Mouse (Mus musculus): Measurements from ENCODE around the gene Cebpa. TPM values are rescaled to one million over a fixed set of nuclear protein-coding genes. Genes with fewer than 3 reads are reported as not detected.

Cebpa gene
- polyA plus RNA-seq, 1 experiment: 7.7 TPM

GRCm38 (mm10) chr7:35122401-35123320 is 3.6 kb downstream of the Cebpa start:
- H3K27me3 ChIP-seq (ENCODE audit: control insufficient read depth, insufficient read depth, insufficient read length): no peaks in the 10 kb centered on the region
- no peak overlapping the region for H3K4me2 ChIP-seq (ENCODE audit: low read depth)
- no peak overlapping the region for H3K4me3 ChIP-seq

GRCm38 (mm10) chr7:35123431-35123953 is 4.4 kb downstream of the Cebpa start:
- Histone ChIP-seq H3K4me3 (no peak overlapping the region), H3K36me3 (ENCODE audit: control insufficient read depth, insufficient read depth) (no peaks in the 10 kb centered on the region), H3K79me2 (ENCODE audit: control insufficient read depth, insufficient read depth) (no peaks in the 10 kb centered on the region), H3K4me2 (ENCODE audit: low read depth) (no peak overlapping the region), H3ac (ENCODE audit: control insufficient read depth, insufficient read length) (no peak overlapping the region), H3K27me3 (ENCODE audit: control insufficient read depth, insufficient read depth, insufficient read length) (no peaks in the 10 kb centered on the region)
- TF ChIP-seq MYOD1 (IDR thresholded peaks at IDR 0.05; ENCODE audit: control insufficient read depth in 1 of 3, insufficient read length in 2 of 3, low read depth in 2 of 3) (no peak), SRF (IDR thresholded peaks at IDR 0.05; ENCODE audit: control insufficient read depth, insufficient read length, low read depth) (no peak), USF1 (IDR thresholded peaks at IDR 0.05; ENCODE audit: low read depth) (no peak), E2F4 (IDR thresholded peaks at IDR 0.05; ENCODE audit: insufficient read depth) (no peak), POLR2AphosphoS2 (IDR thresholded peaks at IDR 0.05; ENCODE audit: insufficient read length, low read depth) (no peak), TCF12 (IDR thresholded peaks at IDR 0.05; ENCODE audit: insufficient read depth, poor library complexity, severe bottlenecking) (no peak), CEBPB (IDR thresholded peaks at IDR 0.05; ENCODE audit: insufficient read depth, poor library complexity, severe bottlenecking) (no peak), REST (IDR thresholded peaks at IDR 0.05; ENCODE audit: insufficient read depth, insufficient read length) (no peak), TCF3 (IDR thresholded peaks at IDR 0.05; ENCODE audit: insufficient read length, low read depth) (no peak)

More at GRCm38 (mm10) chr7:35122401-35123320, 3.6 kb downstream of the Cebpa start:
- Histone ChIP-seq H3K79me2 (ENCODE audit: control insufficient read depth, insufficient read depth) (no peaks in the 10 kb centered on the region), H3ac (ENCODE audit: control insufficient read depth, insufficient read length) (no peak overlapping the region), H3K36me3 (ENCODE audit: control insufficient read depth, insufficient read depth) (no peaks in the 10 kb centered on the region)
- TF ChIP-seq MAX (IDR thresholded peaks at IDR 0.05; ENCODE audit: low read depth): no peak
- TF ChIP-seq MYOD1 (IDR thresholded peaks at IDR 0.05; ENCODE audit: control insufficient read depth in 1 of 3, insufficient read length in 2 of 3, low read depth in 2 of 3): no peak
- no peak for TF ChIP-seq POLR2AphosphoS2 (IDR thresholded peaks at IDR 0.05; ENCODE audit: insufficient read length, low read depth)
- no peak for TF ChIP-seq CEBPB (IDR thresholded peaks at IDR 0.05; ENCODE audit: insufficient read depth, poor library complexity, severe bottlenecking)

- no peak overlapping the region for H3K4me2 ChIP-seq (ENCODE audit: low read depth)
- no peaks in the 10 kb centered on the region for H3K36me3 ChIP-seq (ENCODE audit: control insufficient read depth, insufficient read depth)
- no peaks in the 10 kb centered on the region for H3K27me3 ChIP-seq (ENCODE audit: control insufficient read depth, insufficient read depth, insufficient read length)
- H3K4me3 ChIP-seq: no peak overlapping the region
- no peak overlapping the region for H3ac ChIP-seq (ENCODE audit: control insufficient read depth, insufficient read length)
- no peak for TF ChIP-seq POLR2AphosphoS2 (IDR thresholded peaks at IDR 0.05; ENCODE audit: insufficient read length, low read depth)
- no peak for TF ChIP-seq CEBPB (IDR thresholded peaks at IDR 0.05; ENCODE audit: insufficient read depth, poor library complexity, severe bottlenecking)
- TF ChIP-seq TCF12 (IDR thresholded peaks at IDR 0.05; ENCODE audit: insufficient read depth, poor library complexity, severe bottlenecking): no peak
- TF ChIP-seq REST (IDR thresholded peaks at IDR 0.05; ENCODE audit: insufficient read depth, insufficient read length): no peak
- no peak for TF ChIP-seq TCF3 (IDR thresholded peaks at IDR 0.05; ENCODE audit: insufficient read length, low read depth)
- no peak for TF ChIP-seq SRF (IDR thresholded peaks at IDR 0.05; ENCODE audit: control insufficient read depth, insufficient read length, low read depth)
- no peak for TF ChIP-seq USF1 (IDR thresholded peaks at IDR 0.05; ENCODE audit: low read depth)
- no peak for TF ChIP-seq MYOD1 (IDR thresholded peaks at IDR 0.05; ENCODE audit: control insufficient read depth in 1 of 3, insufficient read length in 2 of 3, low read depth in 2 of 3)
- H3K79me2 ChIP-seq (ENCODE audit: control insufficient read depth, insufficient read depth): no peaks in the 10 kb centered on the region
Observed at GRCm38 (mm10) chr7:35124216-35124615, 5.1 kb downstream of the Cebpa start.

- H3K4me2 ChIP-seq (ENCODE audit: low read depth): no peak overlapping the region
- no peaks in the 10 kb centered on the region for H3K36me3 ChIP-seq (ENCODE audit: control insufficient read depth, insufficient read depth)
- H3K27me3 ChIP-seq (ENCODE audit: control insufficient read depth, insufficient read depth, insufficient read length): no peaks in the 10 kb centered on the region
- H3ac ChIP-seq (ENCODE audit: control insufficient read depth, insufficient read length): no peak overlapping the region
- no peak for TF ChIP-seq MYOG (IDR thresholded peaks at IDR 0.05; ENCODE audit: control insufficient read depth in 1 of 3, insufficient read depth in 1 of 3, insufficient read length in 2 of 3, low read depth in 2 of 3)
- TF ChIP-seq POLR2AphosphoS2 (IDR thresholded peaks at IDR 0.05; ENCODE audit: insufficient read length, low read depth): no peak
- no peak for TF ChIP-seq USF1 (IDR thresholded peaks at IDR 0.05; ENCODE audit: low read depth)
- no peak for TF ChIP-seq CEBPB (IDR thresholded peaks at IDR 0.05; ENCODE audit: insufficient read depth, poor library complexity, severe bottlenecking)
- no peak for TF ChIP-seq SRF (IDR thresholded peaks at IDR 0.05; ENCODE audit: control insufficient read depth, insufficient read length, low read depth)
- TF ChIP-seq REST (IDR thresholded peaks at IDR 0.05; ENCODE audit: insufficient read depth, insufficient read length): no peak
- TF ChIP-seq TCF12 (IDR thresholded peaks at IDR 0.05; ENCODE audit: insufficient read depth, poor library complexity, severe bottlenecking): no peak
- no peak for TF ChIP-seq TCF3 (IDR thresholded peaks at IDR 0.05; ENCODE audit: insufficient read length, low read depth)
- no peak for TF ChIP-seq E2F4 (IDR thresholded peaks at IDR 0.05; ENCODE audit: insufficient read depth)
- H3K79me2 ChIP-seq (ENCODE audit: control insufficient read depth, insufficient read depth): no peaks in the 10 kb centered on the region
- H3K4me3 ChIP-seq: no peak overlapping the region
Observed at GRCm38 (mm10) chr7:35124745-35125144, 5.7 kb downstream of the Cebpa start.

GRCm38 (mm10) chr7:35125971-35126370 is 6.9 kb downstream of the Cebpa start:
- Histone ChIP-seq H3K4me3 (no peak overlapping the region), H3K4me2 (ENCODE audit: low read depth) (no peak overlapping the region), H3K79me2 (ENCODE audit: control insufficient read depth, insufficient read depth) (no peaks in the 10 kb centered on the region), H3ac (ENCODE audit: control insufficient read depth, insufficient read length) (no peak overlapping the region), H3K27me3 (ENCODE audit: control insufficient read depth, insufficient read depth, insufficient read length) (no peaks in the 10 kb centered on the region), H3K36me3 (ENCODE audit: control insufficient read depth, insufficient read depth) (no peaks in the 10 kb centered on the region)
- TF ChIP-seq POLR2AphosphoS2 (IDR thresholded peaks at IDR 0.05; ENCODE audit: insufficient read length, low read depth): no peak
- TF ChIP-seq MYOG (IDR thresholded peaks at IDR 0.05; ENCODE audit: control insufficient read depth in 1 of 3, insufficient read depth in 1 of 3, insufficient read length in 2 of 3, low read depth in 2 of 3): no peak
- TF ChIP-seq SRF (IDR thresholded peaks at IDR 0.05; ENCODE audit: control insufficient read depth, insufficient read length, low read depth): no peak
- no peak for TF ChIP-seq CEBPB (IDR thresholded peaks at IDR 0.05; ENCODE audit: insufficient read depth, poor library complexity, severe bottlenecking)
- no peak for TF ChIP-seq TCF12 (IDR thresholded peaks at IDR 0.05; ENCODE audit: insufficient read depth, poor library complexity, severe bottlenecking)
- no peak for TF ChIP-seq E2F4 (IDR thresholded peaks at IDR 0.05; ENCODE audit: insufficient read depth)
- no peak for TF ChIP-seq POLR2A (IDR thresholded peaks at IDR 0.05; ENCODE audit: insufficient read length, low read depth)
- TF ChIP-seq MAX (IDR thresholded peaks at IDR 0.05; ENCODE audit: low read depth): no peak
- no peak for TF ChIP-seq REST (IDR thresholded peaks at IDR 0.05; ENCODE audit: insufficient read depth, insufficient read length)
